Mouse (Mus musculus): Measurements from ENCODE around the gene Gm20219.
A peak's percentile ranks its signal among the peaks of the same experiment; 100 is the strongest.

Gene Gm20219

GRCm38 (mm10) chr17:56554122-56554551 is at the start of gene Gm20219:
Gene Gm20219, minus strand, starts transcription at chr17:56554387.
- DNase-seq (ENCODE audit: low spot score) = no peak

GRCm38 (mm10) chr17:56604070-56604380 is 49.8 kb upstream of the Gm20219 start:
- no peak for DNase-seq (ENCODE audit: low spot score)

- DNase-seq (ENCODE audit: low spot score) = no peak
Observed at GRCm38 (mm10) chr17:56603186-56604069, 49.2 kb upstream of the Gm20219 start.

GRCm38 (mm10) chr17:56593527-56594271 is 39.5 kb upstream of the Gm20219 start:
- DNase-seq (ENCODE audit: low spot score) = no peak

GRCm38 (mm10) chr17:56592553-56592952 is 38.4 kb upstream of the Gm20219 start:
- no peak for DNase-seq (ENCODE audit: low spot score)

GRCm38 (mm10) chr17:56588921-56589320 is 34.7 kb upstream of the Gm20219 start:
- no peak for DNase-seq (ENCODE audit: low spot score)

- no peak for DNase-seq (ENCODE audit: low spot score)
Observed at GRCm38 (mm10) chr17:56587773-56588172, 33.6 kb upstream of the Gm20219 start.

- DNase-seq (ENCODE audit: low spot score) = no peak
Observed at GRCm38 (mm10) chr17:56585171-56585821, 31.1 kb upstream of the Gm20219 start.

- peak; percentile 96 for DNase-seq (ENCODE audit: low spot score)
Observed at GRCm38 (mm10) chr17:56584257-56585130, 30.3 kb upstream of the Gm20219 start, which contains the start of the genes Safb2 and Safb. Gene Safb2, minus strand, starts transcription at chr17:56584585. Gene Safb, plus strand, starts transcription at chr17:56584825.

- no peak for DNase-seq (ENCODE audit: low spot score)
Observed at GRCm38 (mm10) chr17:56583611-56584256, 29.5 kb upstream of the Gm20219 start.

- DNase-seq (ENCODE audit: low spot score) = no peak
Observed at GRCm38 (mm10) chr17:56583071-56583470, 28.9 kb upstream of the Gm20219 start.

- DNase-seq (ENCODE audit: low spot score) = no peak
Observed at GRCm38 (mm10) chr17:56572939-56573338, 18.8 kb upstream of the Gm20219 start.

GRCm38 (mm10) chr17:56572154-56572553 is 18.0 kb upstream of the Gm20219 start:
- DNase-seq (ENCODE audit: low spot score) = no peak

GRCm38 (mm10) chr17:56570287-56570686 is 16.1 kb upstream of the Gm20219 start:
- DNase-seq (ENCODE audit: low spot score) = no peak

- no peak for DNase-seq (ENCODE audit: low spot score)
Observed at GRCm38 (mm10) chr17:56567370-56567769, 13.2 kb upstream of the Gm20219 start.

- no peak for DNase-seq (ENCODE audit: low spot score)
Observed at GRCm38 (mm10) chr17:56566918-56567317, 12.7 kb upstream of the Gm20219 start.

GRCm38 (mm10) chr17:56566293-56566692 is 12.1 kb upstream of the Gm20219 start:
- no peak for DNase-seq (ENCODE audit: low spot score)

GRCm38 (mm10) chr17:56561866-56562265 is 7.7 kb upstream of the Gm20219 start:
- DNase-seq (ENCODE audit: low spot score) = no peak

- DNase-seq (ENCODE audit: low spot score) = no peak
Observed at GRCm38 (mm10) chr17:56560131-56560530, 5.9 kb upstream of the Gm20219 start.

GRCm38 (mm10) chr17:56559386-56559785 is 5.2 kb upstream of the Gm20219 start:
- no peak for DNase-seq (ENCODE audit: low spot score)

GRCm38 (mm10) chr17:56558448-56558847 is 4.3 kb upstream of the Gm20219 start:
- no peak for DNase-seq (ENCODE audit: low spot score)
